Mouse (Mus musculus): ENCODE measurements around the gene Siae. TPM values are rescaled to one million over a fixed set of nuclear protein-coding genes. Genes with fewer than 3 reads are reported as not detected.

The Siae gene
- polyA plus RNA-seq, 1 experiment from 2014 or later = 16.6 TPM

DNA sequence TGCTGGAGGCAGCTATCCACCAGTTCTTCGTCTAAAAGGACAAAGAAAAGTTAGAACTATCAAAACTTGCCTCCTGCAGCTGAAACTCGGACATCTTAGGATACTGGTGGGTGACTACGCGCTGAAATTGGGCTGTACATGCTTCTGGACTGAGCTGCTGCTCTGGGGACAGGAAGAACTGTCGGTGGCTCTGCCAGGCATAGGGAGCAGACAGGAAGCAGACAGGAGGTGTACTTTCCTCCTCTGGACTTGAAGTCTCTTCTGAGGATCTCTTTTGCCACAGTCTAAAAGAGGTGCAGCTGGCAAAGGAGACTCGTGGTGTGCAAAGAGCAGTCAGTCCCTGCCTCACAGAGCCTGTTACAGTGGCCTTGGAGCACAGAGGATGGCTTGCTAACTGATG is 37.1 kb downstream of the Siae start:
- Histone ChIP-seq H3K27me3 (replicated peaks; ENCODE audit: control insufficient read depth, insufficient read depth, low read length) (no peaks in the 10 kb centered on the region), H3K4me1 (ENCODE audit: control insufficient read depth, insufficient read depth, low read length) (no peaks in the 10 kb centered on the region), H3K9ac (ENCODE audit: low read depth, low read length) (no peak overlapping the region), H3K27ac (ENCODE audit: low read length) (no peak overlapping the region), H3K36me3 (ENCODE audit: control insufficient read depth, insufficient read depth, low read length) (no peaks in the 10 kb centered on the region), H3K4me3 (ENCODE audit: low read length) (no peak overlapping the region), H3K9me3 (ENCODE audit: control insufficient read depth, low read length) (no peaks in the 10 kb centered on the region), H3K4me2 (ENCODE audit: low read depth, low read length) (no peak overlapping the region)
- no peak for ATAC-seq
- 56% methylated on average over 6 of the region's 6 CpGs for WGBS

DNA sequence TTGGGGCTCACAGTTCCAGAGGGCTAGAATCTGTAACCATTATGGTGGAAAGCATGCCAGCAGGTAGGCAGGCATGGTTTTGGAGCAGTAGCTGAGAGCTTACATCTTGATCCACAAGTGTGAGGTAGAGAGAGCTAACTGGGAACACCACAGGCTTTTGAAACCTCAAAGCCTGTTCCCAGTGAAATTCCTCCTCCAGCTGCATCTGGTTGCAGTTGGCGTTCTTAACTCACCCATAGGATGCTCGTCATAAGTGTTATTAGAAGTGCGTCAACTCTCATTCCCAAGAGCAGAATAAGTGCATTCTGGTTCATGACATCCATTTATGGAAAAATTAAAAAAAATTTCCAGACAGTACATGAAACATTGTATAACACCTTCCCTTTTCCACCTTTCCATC is 38.2 kb downstream of the Siae start:
- Histone ChIP-seq H3K36me3 (ENCODE audit: control insufficient read depth, insufficient read depth, low read length) (no peaks in the 10 kb centered on the region), H3K4me1 (ENCODE audit: control insufficient read depth, insufficient read depth, low read length) (no peaks in the 10 kb centered on the region), H3K27me3 (replicated peaks; ENCODE audit: control insufficient read depth, insufficient read depth, low read length) (no peaks in the 10 kb centered on the region), H3K27ac (ENCODE audit: low read length) (no peak overlapping the region), H3K9me3 (ENCODE audit: control insufficient read depth, low read length) (no peaks in the 10 kb centered on the region), H3K9ac (ENCODE audit: low read depth, low read length) (no peak overlapping the region), H3K4me3 (ENCODE audit: low read length) (no peak overlapping the region), H3K4me2 (ENCODE audit: low read depth, low read length) (no peak overlapping the region)
- no peak for ATAC-seq
- WGBS = 81% methylated on average over 3 of the region's 3 CpGs

GRCm38 (mm10) chr9:37595570-37595969 is 40.1 kb downstream of the Siae start:
- WGBS = 77% methylated on average over 1 of the region's 1 CpGs
- H3K9ac ChIP-seq (ENCODE audit: low read depth, low read length) = no peak overlapping the region
- ATAC-seq = no peak
- no peaks in the 10 kb centered on the region for H3K27me3 ChIP-seq (replicated peaks; ENCODE audit: control insufficient read depth, insufficient read depth, low read length)
- no peaks in the 10 kb centered on the region for H3K9me3 ChIP-seq (ENCODE audit: control insufficient read depth, low read length)
- no peak overlapping the region for H3K4me2 ChIP-seq (ENCODE audit: low read depth, low read length)
- H3K4me1 ChIP-seq (ENCODE audit: control insufficient read depth, insufficient read depth, low read length) = no peaks in the 10 kb centered on the region
- no peaks in the 10 kb centered on the region for H3K36me3 ChIP-seq (ENCODE audit: control insufficient read depth, insufficient read depth, low read length)
- H3K4me3 ChIP-seq (ENCODE audit: low read length) = no peak overlapping the region
- no peak overlapping the region for H3K27ac ChIP-seq (ENCODE audit: low read length)

GRCm38 (mm10) chr9:37598637-37599036 is 43.1 kb downstream of the Siae start:
- no peak overlapping the region for H3K4me3 ChIP-seq (ENCODE audit: low read length)
- H3K27ac ChIP-seq (ENCODE audit: low read length) = no peak overlapping the region
- H3K27me3 ChIP-seq (replicated peaks; ENCODE audit: control insufficient read depth, insufficient read depth, low read length) = no peaks in the 10 kb centered on the region
- H3K36me3 ChIP-seq (ENCODE audit: control insufficient read depth, insufficient read depth, low read length) = no peaks in the 10 kb centered on the region
- 80% methylated on average over 2 of the region's 2 CpGs for WGBS
- no peaks in the 10 kb centered on the region for H3K9me3 ChIP-seq (ENCODE audit: control insufficient read depth, low read length)
- no peak overlapping the region for H3K9ac ChIP-seq (ENCODE audit: low read depth, low read length)
- H3K4me1 ChIP-seq (ENCODE audit: control insufficient read depth, insufficient read depth, low read length) = no peaks in the 10 kb centered on the region
- H3K4me2 ChIP-seq (ENCODE audit: low read depth, low read length) = no peak overlapping the region
- no peak for ATAC-seq

GRCm38 (mm10) chr9:37600538-37601205 is 45.2 kb downstream of the Siae start:
- Histone ChIP-seq H3K4me3 (ENCODE audit: low read length) (no peak overlapping the region), H3K36me3 (ENCODE audit: control insufficient read depth, insufficient read depth, low read length) (no peaks in the 10 kb centered on the region), H3K4me1 (ENCODE audit: control insufficient read depth, insufficient read depth, low read length) (no peaks in the 10 kb centered on the region), H3K27me3 (replicated peaks; ENCODE audit: control insufficient read depth, insufficient read depth, low read length) (no peaks in the 10 kb centered on the region), H3K4me2 (ENCODE audit: low read depth, low read length) (no peak overlapping the region), H3K9ac (ENCODE audit: low read depth, low read length) (no peak overlapping the region), H3K27ac (ENCODE audit: low read length) (no peak overlapping the region), H3K9me3 (ENCODE audit: control insufficient read depth, low read length) (no peaks in the 10 kb centered on the region)
- 91% methylated on average over 2 of the region's 2 CpGs for WGBS
- ATAC-seq = no peak

GRCm38 (mm10) chr9:37605089-37605488 is 49.6 kb downstream of the Siae start:
- no peak for ATAC-seq
- no peaks in the 10 kb centered on the region for H3K9me3 ChIP-seq (ENCODE audit: control insufficient read depth, low read length)
- H3K9ac ChIP-seq (ENCODE audit: low read depth, low read length) = no peak overlapping the region
- no peaks in the 10 kb centered on the region for H3K4me1 ChIP-seq (ENCODE audit: control insufficient read depth, insufficient read depth, low read length)
- H3K4me2 ChIP-seq (ENCODE audit: low read depth, low read length) = no peak overlapping the region
- 85% methylated on average over 3 of the region's 3 CpGs for WGBS
- H3K27ac ChIP-seq (ENCODE audit: low read length) = no peak overlapping the region
- no peaks in the 10 kb centered on the region for H3K36me3 ChIP-seq (ENCODE audit: control insufficient read depth, insufficient read depth, low read length)
- H3K4me3 ChIP-seq (ENCODE audit: low read length) = no peak overlapping the region
- no peaks in the 10 kb centered on the region for H3K27me3 ChIP-seq (replicated peaks; ENCODE audit: control insufficient read depth, insufficient read depth, low read length)

DNA sequence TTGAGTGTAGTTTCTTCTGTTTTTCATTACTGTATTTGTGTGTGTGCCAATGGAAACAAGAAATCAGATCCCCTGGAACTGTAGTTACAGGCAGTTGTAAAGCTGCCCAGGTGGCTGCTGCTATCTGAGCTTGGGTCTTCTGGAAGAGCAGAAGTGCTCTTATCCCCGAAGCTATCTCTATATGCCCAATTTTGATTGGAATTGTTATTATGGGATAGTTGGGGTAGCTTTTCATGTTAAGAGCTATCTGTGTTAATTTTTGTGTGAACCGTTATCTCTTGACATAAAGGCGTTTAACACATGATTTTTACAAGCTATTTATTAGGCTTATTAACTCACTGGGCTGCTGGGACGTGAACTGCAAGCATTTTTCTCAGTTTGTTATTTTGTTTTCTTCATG is 54.1 kb downstream of the Siae start:
- ATAC-seq = no peak
- peaks cover 4% of the 10 kb centered on the region; the same call in 1 of the 2 replicates for H3K4me1 ChIP-seq (ENCODE audit: control insufficient read depth, insufficient read depth, low read length)

DNA sequence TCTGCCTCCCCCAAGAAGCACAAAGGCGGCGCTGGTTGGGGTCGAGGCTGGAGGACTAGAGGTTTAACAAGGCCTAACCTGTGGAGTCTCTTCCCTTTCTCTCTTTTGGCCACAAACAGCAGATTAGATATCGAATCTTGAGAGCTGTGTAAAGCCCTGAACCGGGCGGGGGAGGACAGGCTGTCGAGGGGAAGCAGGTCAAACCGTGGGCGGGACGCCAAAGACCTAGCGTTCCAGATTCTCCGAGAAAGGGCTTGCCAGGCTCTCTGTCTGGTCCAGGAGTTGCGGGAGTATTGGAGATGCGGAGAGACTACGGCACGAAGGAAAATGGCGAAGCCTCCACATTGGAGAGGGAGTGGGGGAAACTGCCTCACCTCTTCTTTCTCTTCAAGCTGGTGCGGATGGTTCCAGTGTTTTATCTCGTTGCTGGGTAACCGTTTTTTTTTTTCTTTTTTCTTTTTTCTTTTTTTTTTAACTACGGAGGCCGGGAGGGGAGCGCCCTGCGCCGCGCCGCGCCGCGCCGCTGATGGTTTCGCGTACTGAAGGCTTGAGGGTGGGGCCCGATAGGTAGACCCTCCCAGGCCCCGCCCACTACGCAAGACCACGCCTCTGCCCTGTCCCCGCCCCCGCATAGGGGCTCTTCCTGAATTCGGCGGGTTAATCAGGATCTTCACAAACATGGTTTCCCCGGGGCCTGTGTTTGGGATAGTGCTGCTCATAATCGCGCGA is 57.8 kb downstream of the Siae start, which contains the start of gene Spa17:
Gene Spa17, minus strand, starts transcription at position 541 of the 729 bp plus-strand sequence.
- Histone ChIP-seq H3K4me3 (ENCODE audit: low read length) (peak within 1 kb of the TSS; percentile 67), H3K27ac (ENCODE audit: low read length) (peak within 1 kb of the TSS; percentile 66), H3K36me3 (ENCODE audit: control insufficient read depth, insufficient read depth, low read length) (no peaks in the 10 kb centered on the region), H3K9ac (ENCODE audit: low read depth, low read length) (peak within 1 kb of the TSS; percentile 76), H3K9me3 (ENCODE audit: control insufficient read depth, low read length) (no peaks in the 10 kb centered on the region), H3K4me1 (ENCODE audit: control insufficient read depth, insufficient read depth, low read length) (peaks cover 4% of the 10 kb centered on the region; the same call in 1 of the 2 replicates), H3K27me3 (replicated peaks; ENCODE audit: control insufficient read depth, insufficient read depth, low read length) (no peaks in the 10 kb centered on the region), H3K4me2 (ENCODE audit: low read depth, low read length) (peak within 1 kb of the TSS; percentile 63)
- WGBS = under 1% methylated on average over 45 of the region's 45 CpGs
- peak; percentile 96 for ATAC-seq

More for the DNA sequence above, 54.1 kb downstream of the Siae start:
- no peaks in the 10 kb centered on the region for H3K36me3 ChIP-seq (ENCODE audit: control insufficient read depth, insufficient read depth, low read length)
- no peak overlapping the region for H3K4me3 ChIP-seq (ENCODE audit: low read length)
- no peaks in the 10 kb centered on the region for H3K9me3 ChIP-seq (ENCODE audit: control insufficient read depth, low read length)
- no peaks in the 10 kb centered on the region for H3K27me3 ChIP-seq (replicated peaks; ENCODE audit: control insufficient read depth, insufficient read depth, low read length)
- H3K27ac ChIP-seq (ENCODE audit: low read length) = no peak overlapping the region
- H3K4me2 ChIP-seq (ENCODE audit: low read depth, low read length) = no peak overlapping the region
- H3K9ac ChIP-seq (ENCODE audit: low read depth, low read length) = no peak overlapping the region
- WGBS = 65% methylated on average over 4 of the region's 4 CpGs

- no peaks in the 10 kb centered on the region for H3K27me3 ChIP-seq (replicated peaks; ENCODE audit: control insufficient read depth, insufficient read depth, low read length)
- ATAC-seq = peak; percentile 70
- 21% methylated on average over 6 of the region's 6 CpGs for WGBS
- H3K36me3 ChIP-seq (ENCODE audit: control insufficient read depth, insufficient read depth, low read length) = no peaks in the 10 kb centered on the region
- H3K4me1 ChIP-seq (ENCODE audit: control insufficient read depth, insufficient read depth, low read length) = peaks cover 4% of the 10 kb centered on the region; the same call in 1 of the 2 replicates
- H3K9ac ChIP-seq (ENCODE audit: low read depth, low read length) = peak overlapping the region; percentile 76
- peak overlapping the region; percentile 66 for H3K27ac ChIP-seq (ENCODE audit: low read length)
- H3K4me2 ChIP-seq (ENCODE audit: low read depth, low read length) = peak overlapping the region; percentile 63
- H3K9me3 ChIP-seq (ENCODE audit: control insufficient read depth, low read length) = no peaks in the 10 kb centered on the region
- peak overlapping the region; percentile 67 for H3K4me3 ChIP-seq (ENCODE audit: low read length)
These were observed 58.4 kb downstream of the Siae start for GRCm38 (mm10) chr9:37613911-37614280.
